Mouse (Mus musculus): ENCODE data around the gene Akr1c12. TPM values are rescaled to one million over a fixed set of nuclear protein-coding genes. Genes with fewer than 3 reads are reported as not detected.
"Not testable (repeated sequence)": the region's sequence is repeated elsewhere in the genome, so short reads cannot be mapped to it uniquely, and the experiment has no call there.

The Akr1c12 gene
- 0.09 and 0.10 TPM in 2 replicates for polyA plus RNA-seq (2012; rRNA removed)

- no peak for DNase-seq (ENCODE audit: low read depth)
- TF ChIP-seq CTCF (IDR thresholded peaks at IDR 0.05; ENCODE audit: borderline replicate concordance, extremely low read depth, insufficient read depth, insufficient read length) (no peak), POLR2A (IDR thresholded peaks at IDR 0.05; ENCODE audit: borderline replicate concordance, extremely low read depth, insufficient read depth, insufficient read length, poor library complexity, severe bottlenecking) (no peak)
These were observed at the start of gene Akr1c12 for GRCm38 (mm10) chr13:4279284-4279683. TSS of gene Akr1c12 (minus strand) at chr13:4279433.

- DNase-seq (ENCODE audit: low read depth) = no peak
- TF ChIP-seq POLR2A (IDR thresholded peaks at IDR 0.05; ENCODE audit: borderline replicate concordance, extremely low read depth, insufficient read depth, insufficient read length, poor library complexity, severe bottlenecking) (no peak), CTCF (IDR thresholded peaks at IDR 0.05; ENCODE audit: borderline replicate concordance, extremely low read depth, insufficient read depth, insufficient read length) (no peak)
These were observed 39.5 kb upstream of the Akr1c12 start for GRCm38 (mm10) chr13:4318773-4319172.

GRCm38 (mm10) chr13:4313907-4314306 is 34.7 kb upstream of the Akr1c12 start:
- TF ChIP-seq CTCF (IDR thresholded peaks at IDR 0.05; ENCODE audit: borderline replicate concordance, extremely low read depth, insufficient read depth, insufficient read length) (no peak), POLR2A (IDR thresholded peaks at IDR 0.05; ENCODE audit: borderline replicate concordance, extremely low read depth, insufficient read depth, insufficient read length, poor library complexity, severe bottlenecking) (no peak)
- DNase-seq (ENCODE audit: low read depth) = no peak

- no peak for DNase-seq (ENCODE audit: low read depth)
- no peak for TF ChIP-seq CTCF (IDR thresholded peaks at IDR 0.05; ENCODE audit: borderline replicate concordance, extremely low read depth, insufficient read depth, insufficient read length)
- no peak for TF ChIP-seq POLR2A (IDR thresholded peaks at IDR 0.05; ENCODE audit: borderline replicate concordance, extremely low read depth, insufficient read depth, insufficient read length, poor library complexity, severe bottlenecking)
These were observed 25.8 kb upstream of the Akr1c12 start for GRCm38 (mm10) chr13:4304861-4305565.

GRCm38 (mm10) chr13:4296991-4297390 is 17.8 kb upstream of the Akr1c12 start:
- DNase-seq (ENCODE audit: low read depth) = no peak
- TF ChIP-seq CTCF (IDR thresholded peaks at IDR 0.05; ENCODE audit: borderline replicate concordance, extremely low read depth, insufficient read depth, insufficient read length) = no peak
- no peak for TF ChIP-seq POLR2A (IDR thresholded peaks at IDR 0.05; ENCODE audit: borderline replicate concordance, extremely low read depth, insufficient read depth, insufficient read length, poor library complexity, severe bottlenecking)

- TF ChIP-seq POLR2A (IDR thresholded peaks at IDR 0.05; ENCODE audit: borderline replicate concordance, extremely low read depth, insufficient read depth, insufficient read length, poor library complexity, severe bottlenecking) = no peak
- TF ChIP-seq CTCF (IDR thresholded peaks at IDR 0.05; ENCODE audit: borderline replicate concordance, extremely low read depth, insufficient read depth, insufficient read length) = peak; percentile 54; the same call in 1 of the 2 replicates
- peak; percentile 67 for DNase-seq (ENCODE audit: low read depth)
These were observed 2.5 kb upstream of the Akr1c12 start for GRCm38 (mm10) chr13:4281471-4282412.

GRCm38 (mm10) chr13:4277526-4277925 is 1.7 kb downstream of the Akr1c12 start:
- DNase-seq (ENCODE audit: low read depth) = no peak
- no peak for TF ChIP-seq POLR2A (IDR thresholded peaks at IDR 0.05; ENCODE audit: borderline replicate concordance, extremely low read depth, insufficient read depth, insufficient read length, poor library complexity, severe bottlenecking)
- no peak for TF ChIP-seq CTCF (IDR thresholded peaks at IDR 0.05; ENCODE audit: borderline replicate concordance, extremely low read depth, insufficient read depth, insufficient read length)

GRCm38 (mm10) chr13:4270860-4271259 is 8.4 kb downstream of the Akr1c12 start:
- TF ChIP-seq POLR2A (IDR thresholded peaks at IDR 0.05; ENCODE audit: borderline replicate concordance, extremely low read depth, insufficient read depth, insufficient read length, poor library complexity, severe bottlenecking) (no peak), CTCF (IDR thresholded peaks at IDR 0.05; ENCODE audit: borderline replicate concordance, extremely low read depth, insufficient read depth, insufficient read length) (no peak)
- DNase-seq (ENCODE audit: low read depth) = no peak

GRCm38 (mm10) chr13:4265455-4265854 is 13.8 kb downstream of the Akr1c12 start:
- not testable (repeated sequence) for DNase-seq (ENCODE audit: low read depth)

GRCm38 (mm10) chr13:4265047-4265446 is 14.2 kb downstream of the Akr1c12 start:
- TF ChIP-seq CTCF (IDR thresholded peaks at IDR 0.05; ENCODE audit: borderline replicate concordance, extremely low read depth, insufficient read depth, insufficient read length) (no peak), POLR2A (IDR thresholded peaks at IDR 0.05; ENCODE audit: borderline replicate concordance, extremely low read depth, insufficient read depth, insufficient read length, poor library complexity, severe bottlenecking) (no peak)
- DNase-seq (ENCODE audit: low read depth) = no peak

GRCm38 (mm10) chr13:4264612-4265011 is 14.6 kb downstream of the Akr1c12 start:
- DNase-seq (ENCODE audit: low read depth) = no peak
- TF ChIP-seq CTCF (IDR thresholded peaks at IDR 0.05; ENCODE audit: borderline replicate concordance, extremely low read depth, insufficient read depth, insufficient read length) (no peak), POLR2A (IDR thresholded peaks at IDR 0.05; ENCODE audit: borderline replicate concordance, extremely low read depth, insufficient read depth, insufficient read length, poor library complexity, severe bottlenecking) (no peak)

Data from brain, embryonic 14.5 days (tissue).